Mouse (Mus musculus): ENCODE results near the gene Plcl1. TPM values are rescaled to one million over a fixed set of nuclear protein-coding genes. Genes with fewer than 3 reads are reported as not detected.

Plcl1 gene
- total and polyA plus RNA-seq, 3 experiments = not detected

- no peaks in the 10 kb centered on the region for H3K27me3 ChIP-seq (ENCODE audit: control insufficient read depth in 1 of 2, insufficient read depth in 2 of 2, low read length in 2 of 2)
- TF ChIP-seq JUND (IDR thresholded peaks at IDR 0.05; ENCODE audit: low read depth, low read length) (no peak), CTCF (IDR thresholded peaks at IDR 0.05 in 2 of 3, conservative IDR thresholded peaks at IDR 0.05 in 1 of 3; ENCODE audit: control insufficient read depth in 1 of 3, insufficient read depth in 1 of 3, low read depth in 2 of 3, low read length in 3 of 3, poor library complexity in 1 of 3, severe bottlenecking in 1 of 3) (no peak), RCOR1 (IDR thresholded peaks at IDR 0.05; ENCODE audit: low read depth, low read length) (no peak), POLR2AphosphoS2 (IDR thresholded peaks at IDR 0.05; ENCODE audit: low read length) (no peak), SIN3A (IDR thresholded peaks at IDR 0.05; ENCODE audit: low read length) (no peak), MYC (IDR thresholded peaks at IDR 0.05; ENCODE audit: low read depth, low read length) (no peak), ETS1 (IDR thresholded peaks at IDR 0.05; ENCODE audit: low read depth, low read length) (no peak), MAZ (IDR thresholded peaks at IDR 0.05; ENCODE audit: low read depth, low read length) (no peak), ZKSCAN1 (IDR thresholded peaks at IDR 0.05; ENCODE audit: low read depth, low read length) (no peak), E2F4 (IDR thresholded peaks at IDR 0.05; ENCODE audit: borderline replicate concordance, low read depth, low read length) (no peak), CHD1 (IDR thresholded peaks at IDR 0.05; ENCODE audit: low read depth, low read length) (no peak)
- no peaks in the 10 kb centered on the region for H3K4me1 ChIP-seq (ENCODE audit: control insufficient read depth in 1 of 2, insufficient read depth in 2 of 2, low read length in 2 of 2)
- no peaks in the 10 kb centered on the region for H3K36me3 ChIP-seq (ENCODE audit: control insufficient read depth in 1 of 2, insufficient read depth in 2 of 2, low read length in 2 of 2)
- H3K9ac ChIP-seq (ENCODE audit: control insufficient read depth, low read depth, low read length, poor library complexity, severe bottlenecking) = no peak overlapping the region
- H3K4me3 ChIP-seq (ENCODE audit: control insufficient read depth in 1 of 2, insufficient read depth in 1 of 2, low read depth in 2 of 2, low read length in 2 of 2) = no peak overlapping the region
- no peak overlapping the region for H3K27ac ChIP-seq (ENCODE audit: control insufficient read depth, low read depth, low read length)
- H3K79me2 ChIP-seq (ENCODE audit: control insufficient read depth, insufficient read depth, low read length, poor library complexity) = no peaks in the 10 kb centered on the region
- DNase-seq (ENCODE audit: low read depth, low spot score) = no peak
- no peaks in the 10 kb centered on the region for H3K9me3 ChIP-seq (replicated peaks; ENCODE audit: insufficient read depth, low read length)
Measured at GRCm38 (mm10) chr1:55665828-55666673, 260.3 kb downstream of the Plcl1 start.

GRCm38 (mm10) chr1:55666798-55667197, 261.1 kb downstream of the Plcl1 start:
- Histone ChIP-seq H3K27ac (ENCODE audit: control insufficient read depth, low read depth, low read length) (no peak overlapping the region), H3K9me3 (replicated peaks; ENCODE audit: insufficient read depth, low read length) (no peaks in the 10 kb centered on the region), H3K4me3 (ENCODE audit: control insufficient read depth in 1 of 2, insufficient read depth in 1 of 2, low read depth in 2 of 2, low read length in 2 of 2) (no peak overlapping the region), H3K4me1 (ENCODE audit: control insufficient read depth in 1 of 2, insufficient read depth in 2 of 2, low read length in 2 of 2) (no peaks in the 10 kb centered on the region), H3K9ac (ENCODE audit: control insufficient read depth, low read depth, low read length, poor library complexity, severe bottlenecking) (no peak overlapping the region), H3K36me3 (ENCODE audit: control insufficient read depth in 1 of 2, insufficient read depth in 2 of 2, low read length in 2 of 2) (no peaks in the 10 kb centered on the region), H3K27me3 (ENCODE audit: control insufficient read depth in 1 of 2, insufficient read depth in 2 of 2, low read length in 2 of 2) (no peaks in the 10 kb centered on the region), H3K79me2 (ENCODE audit: control insufficient read depth, insufficient read depth, low read length, poor library complexity) (no peaks in the 10 kb centered on the region)
- TF ChIP-seq MYC (IDR thresholded peaks at IDR 0.05; ENCODE audit: low read depth, low read length) (no peak), USF1 (IDR thresholded peaks at IDR 0.05; ENCODE audit: low read depth, low read length) (no peak), SMC3 (IDR thresholded peaks at IDR 0.05; ENCODE audit: low read depth, low read length) (no peak), POLR2A (IDR thresholded peaks at IDR 0.05; ENCODE audit: control insufficient read depth in 1 of 2, insufficient read depth in 1 of 2, low read depth in 1 of 2, low read length in 2 of 2, poor library complexity in 1 of 2) (no peak), TAL1 (IDR thresholded peaks at IDR 0.05; ENCODE audit: low read length) (no peak), TBP (IDR thresholded peaks at IDR 0.05; ENCODE audit: low read depth, low read length) (no peak), HCFC1 (IDR thresholded peaks at IDR 0.05; ENCODE audit: low read depth, low read length) (no peak), POLR2AphosphoS2 (IDR thresholded peaks at IDR 0.05; ENCODE audit: low read length) (no peak), MXI1 (IDR thresholded peaks at IDR 0.05; ENCODE audit: low read depth, low read length) (no peak), MAX (IDR thresholded peaks at IDR 0.05; ENCODE audit: low read length) (no peak), GATA1 (IDR thresholded peaks at IDR 0.05; ENCODE audit: low read depth, low read length) (no peak), NELFE (IDR thresholded peaks at IDR 0.05; ENCODE audit: low read depth, low read length) (no peak), GABPA (IDR thresholded peaks at IDR 0.05; ENCODE audit: low read depth, low read length) (no peak), ZMIZ1 (IDR thresholded peaks at IDR 0.05; ENCODE audit: low read depth, low read length) (no peak)
- DNase-seq (ENCODE audit: low read depth, low spot score) = no peak

Data from MEL (cell line).